Mouse (Mus musculus): Measurements from ENCODE around the gene Rnf39. TPM values are rescaled to one million over a fixed set of nuclear protein-coding genes. Genes with fewer than 3 reads are reported as not detected.

The Rnf39 gene
- total and polyA plus RNA-seq, 2 experiments: 3.5 to 11.9 TPM

GRCm38 (mm10) chr17:36973271-36973787 lies 30.6 kb downstream of the Rnf39 start:
- Histone ChIP-seq H3K36me3 (ENCODE audit: control insufficient read depth, insufficient read depth, low read length) (no peaks in the 10 kb centered on the region), H3K4me3 (ENCODE audit: insufficient read depth, low read depth, low read length) (no peak overlapping the region), H3K4me1 (ENCODE audit: control insufficient read depth, insufficient read depth, low read length) (no peaks in the 10 kb centered on the region), H3K9ac (ENCODE audit: low read depth, low read length) (no peak overlapping the region), H3K27ac (replicated peaks; ENCODE audit: insufficient read depth, low read depth, low read length) (no peak overlapping the region), H3K79me2 (ENCODE audit: control insufficient read depth, insufficient read depth, low read length) (no peaks in the 10 kb centered on the region), H3K27me3 (ENCODE audit: control insufficient read depth, insufficient read depth, low read length) (no peaks in the 10 kb centered on the region)
- WGBS: 75% methylated on average over 8 of the region's 8 CpGs
- no peak for DNase-seq (ENCODE audit: extremely low read depth, low read depth, low spot score)
- no peak for TF ChIP-seq POLR2A (IDR thresholded peaks at IDR 0.05; ENCODE audit: extremely low read depth, insufficient read depth, low read length)
- TF ChIP-seq CTCF (IDR thresholded peaks at IDR 0.05; ENCODE audit: low read depth, low read length): no peak

GRCm38 (mm10) chr17:36981221-36981813 lies 38.6 kb downstream of the Rnf39 start, which contains the start of gene 2410137M14Rik:
TSS of gene 2410137M14Rik (minus strand) at chr17:36981237.
- no peak within 1 kb of the TSS for H3K4me3 ChIP-seq (ENCODE audit: insufficient read depth, low read depth, low read length)
- H3K27ac ChIP-seq (replicated peaks; ENCODE audit: insufficient read depth, low read depth, low read length): no peak within 1 kb of the TSS
- TF ChIP-seq CTCF (IDR thresholded peaks at IDR 0.05; ENCODE audit: low read depth, low read length): no peak
- TF ChIP-seq POLR2A (IDR thresholded peaks at IDR 0.05; ENCODE audit: extremely low read depth, insufficient read depth, low read length): no peak
- no peak within 1 kb of the TSS for H3K9ac ChIP-seq (ENCODE audit: low read depth, low read length)
- H3K27me3 ChIP-seq (ENCODE audit: control insufficient read depth, insufficient read depth, low read length): peaks cover 3% of the 10 kb centered on the region; the same call in 1 of the 2 replicates
- no peaks in the 10 kb centered on the region for H3K79me2 ChIP-seq (ENCODE audit: control insufficient read depth, insufficient read depth, low read length)
- WGBS: 16% methylated on average over 18 of the region's 18 CpGs
- H3K4me1 ChIP-seq (ENCODE audit: control insufficient read depth, insufficient read depth, low read length): no peaks in the 10 kb centered on the region
- no peak for DNase-seq (ENCODE audit: extremely low read depth, low read depth, low spot score)
- no peaks in the 10 kb centered on the region for H3K36me3 ChIP-seq (ENCODE audit: control insufficient read depth, insufficient read depth, low read length)

- Histone ChIP-seq H3K27ac (replicated peaks; ENCODE audit: insufficient read depth, low read depth, low read length) (no peak overlapping the region), H3K4me1 (ENCODE audit: control insufficient read depth, insufficient read depth, low read length) (no peaks in the 10 kb centered on the region), H3K27me3 (ENCODE audit: control insufficient read depth, insufficient read depth, low read length) (peaks cover 3% of the 10 kb centered on the region; the same call in 1 of the 2 replicates), H3K36me3 (ENCODE audit: control insufficient read depth, insufficient read depth, low read length) (no peaks in the 10 kb centered on the region), H3K9ac (ENCODE audit: low read depth, low read length) (no peak overlapping the region), H3K4me3 (ENCODE audit: insufficient read depth, low read depth, low read length) (no peak overlapping the region), H3K79me2 (ENCODE audit: control insufficient read depth, insufficient read depth, low read length) (no peaks in the 10 kb centered on the region)
- DNase-seq (ENCODE audit: extremely low read depth, low read depth, low spot score): no peak
- WGBS: 28% methylated on average over 4 of the region's 4 CpGs
- no peak for TF ChIP-seq CTCF (IDR thresholded peaks at IDR 0.05; ENCODE audit: low read depth, low read length)
Measured at GRCm38 (mm10) chr17:36981845-36982244, 39.1 kb downstream of the Rnf39 start.

GRCm38 (mm10) chr17:36982253-36983155 lies 39.8 kb downstream of the Rnf39 start:
- Histone ChIP-seq H3K27me3 (ENCODE audit: control insufficient read depth, insufficient read depth, low read length) (peaks cover 3% of the 10 kb centered on the region; the same call in 1 of the 2 replicates), H3K36me3 (ENCODE audit: control insufficient read depth, insufficient read depth, low read length) (no peaks in the 10 kb centered on the region), H3K27ac (replicated peaks; ENCODE audit: insufficient read depth, low read depth, low read length) (no peak overlapping the region), H3K4me1 (ENCODE audit: control insufficient read depth, insufficient read depth, low read length) (no peaks in the 10 kb centered on the region), H3K4me3 (ENCODE audit: insufficient read depth, low read depth, low read length) (no peak overlapping the region), H3K79me2 (ENCODE audit: control insufficient read depth, insufficient read depth, low read length) (no peaks in the 10 kb centered on the region), H3K9ac (ENCODE audit: low read depth, low read length) (no peak overlapping the region)
- 70% methylated on average over 5 of the region's 5 CpGs for WGBS
- TF ChIP-seq POLR2A (IDR thresholded peaks at IDR 0.05; ENCODE audit: extremely low read depth, insufficient read depth, low read length) (no peak), CTCF (IDR thresholded peaks at IDR 0.05; ENCODE audit: low read depth, low read length) (no peak)
- no peak for DNase-seq (ENCODE audit: extremely low read depth, low read depth, low spot score)

GRCm38 (mm10) chr17:36988475-36988874 lies 45.8 kb downstream of the Rnf39 start:
- no peak overlapping the region for H3K4me3 ChIP-seq (ENCODE audit: insufficient read depth, low read depth, low read length)
- TF ChIP-seq POLR2A (IDR thresholded peaks at IDR 0.05; ENCODE audit: extremely low read depth, insufficient read depth, low read length): no peak
- TF ChIP-seq CTCF (IDR thresholded peaks at IDR 0.05; ENCODE audit: low read depth, low read length): no peak
- no peaks in the 10 kb centered on the region for H3K36me3 ChIP-seq (ENCODE audit: control insufficient read depth, insufficient read depth, low read length)
- H3K79me2 ChIP-seq (ENCODE audit: control insufficient read depth, insufficient read depth, low read length): no peaks in the 10 kb centered on the region
- no peak for DNase-seq (ENCODE audit: extremely low read depth, low read depth, low spot score)
- H3K27me3 ChIP-seq (ENCODE audit: control insufficient read depth, insufficient read depth, low read length): peaks cover 7% of the 10 kb centered on the region; the same call in 1 of the 2 replicates
- no peaks in the 10 kb centered on the region for H3K4me1 ChIP-seq (ENCODE audit: control insufficient read depth, insufficient read depth, low read length)
- H3K27ac ChIP-seq (replicated peaks; ENCODE audit: insufficient read depth, low read depth, low read length): no peak overlapping the region
- H3K9ac ChIP-seq (ENCODE audit: low read depth, low read length): no peak overlapping the region
- 7% methylated on average over 24 of the region's 24 CpGs for WGBS
